Mouse (Mus musculus) embryonic facial prominence, embryonic 14.5 days (tissue): Measurements from ENCODE around the gene Anapc16. TPM values are rescaled to one million over a fixed set of nuclear protein-coding genes. Genes with fewer than 3 reads are reported as not detected.
"Not testable (repeated sequence)": the region's sequence is repeated elsewhere in the genome, so short reads cannot be mapped to it uniquely, and the experiment has no call there.

Source experiments
- ATAC-seq: fragments of 200-750 bp; cut with Nextera tagmentation; 2 replicates; pipeline ENCODE4 v1.8.0; 2017; ENCODE audit warnings: low read depth, moderate number of reproducible peaks, moderate TSS enrichment
- DNase-seq: peaks from one replicate; pipeline ENCODE4 v3.0.0-alpha.2; 2015; ENCODE audit warnings: low spot score
- H3K27ac ChIP-seq: fragments of 300-500 bp; sonication (generic); replicated peaks from 2 replicates; pipeline ENCODE4 v1.5.1; 2014; ENCODE audit warnings: low read depth, mild to moderate bottlenecking, low read length, moderate library complexity
- H3K27me3 ChIP-seq: fragments of 300-500 bp; sonication (generic); replicated peaks from 2 replicates; pipeline ENCODE4 v1.6.1; 2014; ENCODE audit warnings: low read length; ENCODE audit not compliant: control insufficient read depth, insufficient read depth
- H3K36me3 ChIP-seq: fragments of 300-500 bp; sonication (generic); 2 replicates; pipeline ENCODE4 v1.6.1; 2014; ENCODE audit warnings: low read length, mixed read lengths; ENCODE audit not compliant: control insufficient read depth, insufficient read depth
- H3K4me1 ChIP-seq: fragments of 300-500 bp; sonication (generic); 2 replicates; pipeline ENCODE4 v1.6.1; 2014; ENCODE audit warnings: antibody characterized with exemption, low read length; ENCODE audit not compliant: control insufficient read depth, insufficient read depth
- H3K4me2 ChIP-seq: fragments of 300-500 bp; sonication (generic); 2 replicates; pipeline ENCODE4 v1.6.1; 2014; ENCODE audit warnings: low read depth, mild to moderate bottlenecking, low read length, moderate library complexity, mixed read lengths
- H3K4me3 ChIP-seq: fragments of 300-500 bp; sonication (generic); 2 replicates; pipeline ENCODE4 v1.5.1; 2014; ENCODE audit warnings: low read depth, mild to moderate bottlenecking, low read length
- H3K9ac ChIP-seq: fragments of 300-500 bp; sonication (generic); 2 replicates; pipeline ENCODE4 v1.6.1; 2014; ENCODE audit warnings: low read depth, mild to moderate bottlenecking, low read length, moderate library complexity, mixed read lengths
- H3K9me3 ChIP-seq: fragments of 300-500 bp; sonication (generic); 2 replicates; pipeline ENCODE4 v1.6.1; 2016; ENCODE audit warnings: low read length; ENCODE audit not compliant: control insufficient read depth
- WGBS: fragments of 180-500 bp; shearing (Covaris S2); extraction: QIAGEN DNeasy Blood & Tissue Kit; methylation state at CpG from one replicate; pipeline ENCODE4 v1.1.7; 2014; 5-methylcytosine and 5-hydroxymethylcytosine counted together
- polyA plus RNA-seq: library from polyadenylated mRNA; unstranded; fragments of >200 nt; fragmentation: Nextera tagmentation; extraction: Ambion mirVana; gene quantifications from 2 replicates; pipeline ENCODE4 v1.2.1, GENCODE M21; 2014

The Anapc16 gene
- polyA plus RNA-seq, 1 experiment from 2014 or later: 96.2 TPM

DNA sequence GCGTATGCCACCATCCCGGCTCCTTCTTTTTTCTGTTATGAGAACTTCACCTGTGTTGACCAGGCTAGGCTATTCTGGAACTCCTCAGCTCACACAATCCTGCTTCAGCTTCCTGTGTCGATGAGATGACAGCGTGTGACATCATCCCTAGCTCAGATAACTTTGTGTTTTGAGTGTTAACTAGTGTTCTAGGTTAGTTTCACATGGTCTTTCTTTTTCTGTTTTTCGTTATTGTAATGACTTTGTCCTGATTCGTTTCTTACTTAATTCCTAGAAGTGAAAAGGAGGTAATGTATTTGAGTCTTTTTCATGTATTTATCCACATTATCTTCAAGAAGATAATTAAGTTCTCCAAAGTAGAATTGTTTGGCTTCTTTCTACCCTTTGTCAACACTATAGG is 13.3 kb upstream of the Anapc16 start:
- Histone ChIP-seq H3K4me1 (no peaks in the 10 kb centered on the region), H3K36me3 (peaks cover 48% of the 10 kb centered on the region)

DNA sequence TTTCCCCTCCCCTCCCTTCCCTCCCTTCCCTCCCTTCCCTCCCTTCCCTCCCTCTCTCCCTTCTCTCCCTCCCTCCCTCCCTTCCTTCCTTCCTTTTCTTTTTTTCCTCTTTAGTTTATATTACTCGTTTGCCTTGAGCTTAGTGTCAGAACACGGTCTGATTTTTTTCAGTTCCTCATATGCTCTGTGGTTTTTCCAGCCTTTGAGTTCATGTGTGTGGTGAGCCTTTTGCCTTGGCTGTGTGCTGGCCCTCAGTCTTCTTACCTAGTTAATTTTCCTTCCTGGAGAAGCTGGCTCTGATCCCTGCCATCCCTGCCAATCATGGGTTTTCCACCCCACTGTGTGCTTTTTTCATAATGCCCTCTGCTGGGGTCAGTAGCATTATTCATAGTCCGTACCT is 6.2 kb upstream of the Anapc16 start:
- H3K9ac ChIP-seq: no peak overlapping the region; the same call in 1 of the 2 replicates

More for the DNA sequence above, 13.3 kb upstream of the Anapc16 start:
- no peaks in the 10 kb centered on the region for H3K27me3 ChIP-seq
- H3K4me2 ChIP-seq: no peak overlapping the region
- H3K4me3 ChIP-seq: no peak overlapping the region
- H3K27ac ChIP-seq: no peak overlapping the region
- ATAC-seq (no peak), DNase-seq (no peak)
- WGBS: 91% methylated on average over 6 of the region's 6 CpGs
- H3K9ac ChIP-seq: no peak overlapping the region
- H3K9me3 ChIP-seq: no peaks in the 10 kb centered on the region

DNA sequence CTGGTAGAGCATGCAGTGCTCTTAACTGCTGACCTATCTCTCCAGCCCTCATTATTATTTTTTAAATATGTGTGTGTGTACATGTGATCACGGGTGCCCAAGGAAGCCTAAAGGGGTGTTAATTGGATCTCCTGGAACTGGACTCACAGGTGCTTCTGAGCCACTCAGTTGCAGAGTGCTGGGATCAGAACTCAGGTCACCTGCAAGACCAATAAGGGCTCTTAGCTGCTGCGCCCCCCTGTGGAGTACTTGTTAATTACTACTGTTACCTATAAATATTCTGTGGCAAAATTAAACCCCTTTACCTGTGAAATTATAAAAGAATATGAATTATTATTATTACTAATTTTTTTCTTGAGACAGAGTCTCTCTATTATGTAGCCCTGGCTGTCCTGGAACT is 2.3 kb upstream of the Anapc16 start:
- DNase-seq: no peak
- H3K27me3 ChIP-seq: no peaks in the 10 kb centered on the region
- ATAC-seq: no peak
- H3K36me3 ChIP-seq: 0 out of 2 replicates have a peak, but pooled peaks cover 21% of the 10 kb centered on the region
- H3K27ac ChIP-seq: no peak overlapping the region
- peaks cover 12% of the 10 kb centered on the region for H3K4me1 ChIP-seq
- no peak overlapping the region for H3K4me3 ChIP-seq
- H3K9me3 ChIP-seq: no peaks in the 10 kb centered on the region
- 51% methylated on average over 2 of the region's 2 CpGs for WGBS
- no peak overlapping the region for H3K9ac ChIP-seq
- H3K4me2 ChIP-seq: no peak overlapping the region

More for the DNA sequence above, 6.2 kb upstream of the Anapc16 start:
- no peak overlapping the region for H3K4me2 ChIP-seq
- no peaks in the 10 kb centered on the region for H3K4me1 ChIP-seq
- H3K36me3 ChIP-seq: peaks cover 40% of the 10 kb centered on the region; the same call in 1 of the 2 replicates
- no peaks in the 10 kb centered on the region for H3K27me3 ChIP-seq
- 64% methylated on average over 3 of the region's 3 CpGs for WGBS
- DNase-seq (no peak), ATAC-seq (no peak; the same call in 1 of the 2 replicates)
- H3K9me3 ChIP-seq: no peaks in the 10 kb centered on the region
- no peak overlapping the region for H3K4me3 ChIP-seq
- H3K27ac ChIP-seq: no peak overlapping the region; the same call in 1 of the 2 replicates

GRCm38 (mm10) chr10:60003847-60004246 is 912 bp upstream of the Anapc16 start:
- ATAC-seq (no peak), DNase-seq (no peak)
- peaks cover 23% of the 10 kb centered on the region; the same call in 1 of the 2 replicates for H3K36me3 ChIP-seq
- H3K27ac ChIP-seq: peak overlapping the region; percentile 96
- no peaks in the 10 kb centered on the region for H3K27me3 ChIP-seq
- WGBS: 73% methylated on average over 9 of the region's 9 CpGs
- peak overlapping the region; percentile 76 for H3K4me3 ChIP-seq
- peak overlapping the region; percentile 71 for H3K4me2 ChIP-seq
- H3K9ac ChIP-seq: peak overlapping the region; percentile 67
- H3K4me1 ChIP-seq: peaks cover 12% of the 10 kb centered on the region
- H3K9me3 ChIP-seq: no peaks in the 10 kb centered on the region

DNA sequence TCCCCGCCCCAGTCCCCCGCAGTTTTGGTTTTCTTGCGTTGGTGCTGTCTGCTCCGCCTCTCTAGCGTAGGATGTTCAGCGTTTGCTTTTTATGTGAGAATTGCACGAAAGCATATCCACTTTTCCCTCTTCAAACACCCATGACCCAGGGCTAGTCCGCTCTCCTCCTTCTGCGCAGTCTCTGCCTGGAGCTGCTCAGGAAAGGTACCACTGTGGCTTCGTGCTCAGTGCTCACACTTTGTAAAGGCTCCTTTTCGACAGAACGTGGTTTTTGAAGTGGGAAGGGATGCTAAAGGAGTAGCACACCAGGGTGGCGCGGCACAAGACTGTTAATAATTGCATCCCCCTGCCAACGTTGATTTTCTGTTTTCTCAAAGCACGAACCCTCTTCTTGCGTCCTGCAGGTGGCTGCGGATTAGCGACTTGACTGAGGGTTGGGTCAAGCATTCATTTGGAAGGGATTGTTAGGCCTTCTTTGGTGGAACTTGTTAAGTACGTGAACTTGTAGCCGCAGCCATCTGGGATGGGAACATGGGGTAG is 348 bp upstream of the Anapc16 start:
- no peaks in the 10 kb centered on the region for H3K9me3 ChIP-seq
- H3K9ac ChIP-seq: peak overlapping the region; percentile 67
- peak overlapping the region; percentile 71 for H3K4me2 ChIP-seq
- peaks cover 22% of the 10 kb centered on the region; the same call in 1 of the 2 replicates for H3K36me3 ChIP-seq
- H3K27me3 ChIP-seq: no peaks in the 10 kb centered on the region
- H3K4me3 ChIP-seq: peak overlapping the region; percentile 76
- WGBS: under 1% methylated on average over 19 of the region's 21 CpGs
- ATAC-seq (0 out of 2 replicates have a peak, but pooled peaks have one; percentile 0), DNase-seq (peak; percentile 51)
- H3K27ac ChIP-seq: peak overlapping the region; percentile 96
- H3K4me1 ChIP-seq: peaks cover 12% of the 10 kb centered on the region

DNA sequence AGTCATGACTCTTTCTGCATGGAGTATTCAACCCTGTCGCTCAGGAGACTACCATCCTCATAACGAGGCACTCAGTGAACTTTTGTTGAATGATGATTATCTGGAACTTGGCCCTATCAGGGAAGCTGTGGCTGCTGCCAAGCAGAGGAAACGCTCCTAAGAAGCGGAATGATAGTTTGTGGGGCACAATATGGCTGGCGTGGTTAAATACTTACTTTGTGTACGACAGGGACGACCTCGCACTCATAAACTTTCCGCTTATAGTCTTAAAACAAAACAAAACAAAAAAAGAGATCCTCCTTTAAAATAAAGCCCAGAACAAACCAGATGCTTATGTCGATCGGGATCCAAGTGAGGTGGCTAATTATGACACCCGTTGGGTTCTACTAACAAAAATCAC is 732 bp downstream of the Anapc16 start:
- DNase-seq (no peak), ATAC-seq (no peak)
- H3K4me3 ChIP-seq: peak overlapping the region; percentile 76
- no peaks in the 10 kb centered on the region for H3K9me3 ChIP-seq
- H3K27me3 ChIP-seq: no peaks in the 10 kb centered on the region
- peak overlapping the region; percentile 77 for H3K9ac ChIP-seq
- peaks cover 11% of the 10 kb centered on the region; the same call in 1 of the 2 replicates for H3K36me3 ChIP-seq
- H3K27ac ChIP-seq: peak overlapping the region; percentile 96
- WGBS: 5% methylated on average over 12 of the region's 12 CpGs
- H3K4me1 ChIP-seq: peaks cover 12% of the 10 kb centered on the region
- H3K4me2 ChIP-seq: peak overlapping the region; percentile 71

- not testable (repeated sequence) for ATAC-seq, DNase-seq, H3K27me3 ChIP-seq, H3K27ac ChIP-seq, H3K9me3 ChIP-seq
- peaks cover 12% of the 10 kb centered on the region for H3K4me1 ChIP-seq
- peak overlapping the region; percentile 71 for H3K4me2 ChIP-seq
- 82% methylated on average over 8 of the region's 8 CpGs for WGBS
- H3K9ac ChIP-seq: peak overlapping the region; percentile 77
- H3K4me3 ChIP-seq: peak overlapping the region; percentile 76
- H3K36me3 ChIP-seq: peaks cover 12% of the 10 kb centered on the region; the same call in 1 of the 2 replicates
Measured at GRCm38 (mm10) chr10:60001663-60002062, 1.3 kb downstream of the Anapc16 start.

DNA sequence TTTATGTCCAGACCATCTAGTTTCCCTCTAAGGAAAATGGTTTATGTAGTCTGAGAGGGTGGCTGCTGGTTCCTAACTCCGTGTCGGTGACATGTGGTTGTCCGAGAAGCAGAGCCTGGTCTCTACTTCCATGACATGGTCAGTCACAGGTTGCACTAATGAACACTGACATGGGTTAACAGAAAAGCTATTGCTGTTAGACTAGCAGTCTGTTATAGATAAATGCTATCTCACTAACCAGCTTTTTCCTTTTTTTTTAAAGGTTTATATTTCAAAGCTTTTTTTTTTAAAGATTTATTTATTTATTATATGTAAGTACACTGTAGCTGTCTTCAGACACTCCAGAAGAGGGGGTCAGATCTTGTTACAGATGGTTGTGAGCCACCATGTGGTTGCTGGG is 3.9 kb downstream of the Anapc16 start:
- peaks cover 3% of the 10 kb centered on the region; the same call in 1 of the 2 replicates for H3K9me3 ChIP-seq
- no peak overlapping the region for H3K27ac ChIP-seq
- peaks cover 12% of the 10 kb centered on the region for H3K4me1 ChIP-seq
- WGBS: 86% methylated on average over 3 of the region's 3 CpGs
- H3K27me3 ChIP-seq: no peaks in the 10 kb centered on the region
- H3K9ac ChIP-seq: no peak overlapping the region
- no peak overlapping the region for H3K4me2 ChIP-seq
- DNase-seq: no peak
- no peak for ATAC-seq
- H3K4me3 ChIP-seq: no peak overlapping the region
- peaks cover 36% of the 10 kb centered on the region for H3K36me3 ChIP-seq

GRCm38 (mm10) chr10:59997591-59997990 is 5.3 kb downstream of the Anapc16 start:
- DNase-seq: no peak

More at GRCm38 (mm10) chr10:59997591-59997990, 5.3 kb downstream of the Anapc16 start:
- H3K4me2 ChIP-seq: no peak overlapping the region
- H3K9ac ChIP-seq: no peak overlapping the region
- no peak for ATAC-seq
- H3K4me1 ChIP-seq: peaks cover 9% of the 10 kb centered on the region
- H3K27me3 ChIP-seq: no peaks in the 10 kb centered on the region
- WGBS: 20% methylated on average over 7 of the region's 7 CpGs
- H3K4me3 ChIP-seq: no peak overlapping the region
- no peak overlapping the region for H3K27ac ChIP-seq
- H3K36me3 ChIP-seq: peaks cover 47% of the 10 kb centered on the region
- peaks cover 3% of the 10 kb centered on the region; the same call in 1 of the 2 replicates for H3K9me3 ChIP-seq
